Mouse (Mus musculus) embryo, embryonic 10.5 days (tissue): ENCODE measurements around the gene Spocd1.

ENCODE experiments used
- DNase-seq: peaks from one replicate; pipeline ENCODE4 v3.0.0-alpha.2; 2015; ENCODE audit warnings: low spot score

Spocd1 gene

DNA sequence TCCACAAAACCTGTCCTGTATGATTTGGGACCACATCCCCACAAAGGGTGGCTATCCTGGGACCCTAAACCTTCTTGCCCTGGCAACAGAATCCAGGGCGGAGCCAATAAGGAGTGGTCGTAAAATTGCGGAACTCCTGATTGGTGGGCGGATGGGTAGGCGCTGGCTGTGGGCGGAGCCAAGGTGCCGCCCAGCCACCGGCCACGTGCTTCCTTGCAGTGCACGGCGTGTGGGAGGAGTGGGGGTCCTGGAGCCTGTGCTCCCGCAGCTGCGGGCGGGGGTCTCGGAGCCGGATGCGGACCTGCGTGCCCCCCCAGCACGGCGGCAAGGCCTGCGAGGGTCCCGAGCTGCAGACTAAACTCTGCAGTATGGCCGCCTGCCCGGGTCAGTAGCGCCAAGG is 77.5 kb downstream of the Spocd1 start:
- peak; percentile 59 for DNase-seq
